Mouse (Mus musculus) neural tube, embryonic 11.5 days (tissue): ENCODE data around the gene Pde4d. TPM values are rescaled to one million over a fixed set of nuclear protein-coding genes. Genes with fewer than 3 reads are reported as not detected.

Experiments used
- ATAC-seq: fragments of 200-750 bp; cut with Nextera tagmentation; 2 replicates; pipeline ENCODE4 v1.8.0; 2017; ENCODE audit warnings: moderate number of reproducible peaks, mild to moderate bottlenecking, moderate TSS enrichment, moderate library complexity; ENCODE audit not compliant: insufficient read depth, low FRiP score, low TSS enrichment
- DNase-seq: peaks from one replicate; pipeline ENCODE4 v3.0.0-alpha.2; 2015; ENCODE audit warnings: low spot score
- H3K27ac ChIP-seq: fragments of 300-500 bp; sonication (generic); 2 replicates; pipeline ENCODE4 v1.5.1; 2014; ENCODE audit warnings: low read depth, mild to moderate bottlenecking, low read length
- H3K27me3 ChIP-seq: fragments of 300-500 bp; sonication (generic); 2 replicates; pipeline ENCODE4 v1.6.1; 2014; ENCODE audit warnings: mild to moderate bottlenecking, low read length, mixed read lengths; ENCODE audit not compliant: control insufficient read depth, insufficient read depth
- H3K36me3 ChIP-seq: fragments of 300-500 bp; sonication (generic); 2 replicates; pipeline ENCODE4 v1.6.1; 2014; ENCODE audit warnings: mild to moderate bottlenecking, low read length, moderate library complexity, mixed read lengths; ENCODE audit not compliant: control insufficient read depth, insufficient read depth
- H3K4me1 ChIP-seq: fragments of 300-500 bp; sonication (generic); 2 replicates; pipeline ENCODE4 v1.6.1; 2014; ENCODE audit warnings: low read length, mixed read lengths; ENCODE audit not compliant: control insufficient read depth, insufficient read depth
- H3K4me2 ChIP-seq: fragments of 300-500 bp; sonication (generic); 2 replicates; pipeline ENCODE4 v1.6.1; 2014; ENCODE audit warnings: low read depth, mild to moderate bottlenecking, moderate library complexity
- H3K4me3 ChIP-seq: fragments of 300-500 bp; sonication (generic); 2 replicates; pipeline ENCODE4 v1.5.1; 2014; ENCODE audit warnings: low read depth, low read length
- H3K9ac ChIP-seq: fragments of 300-500 bp; sonication (generic); 2 replicates; pipeline ENCODE4 v1.6.1; 2014; ENCODE audit warnings: mild to moderate bottlenecking, low read length
- H3K9me3 ChIP-seq: fragments of 300-500 bp; sonication (generic); 2 replicates; pipeline ENCODE4 v1.6.1; 2016; ENCODE audit warnings: low read length; ENCODE audit not compliant: control insufficient read depth
- WGBS: fragments of 180-500 bp; shearing (Covaris S2); extraction: QIAGEN DNeasy Blood & Tissue Kit; methylation state at CpG from one replicate; pipeline ENCODE4 v1.1.7; 2014; 5-methylcytosine and 5-hydroxymethylcytosine counted together
- polyA plus RNA-seq: library from polyadenylated mRNA; unstranded; fragments of >200 nt; fragmentation: Nextera tagmentation; extraction: Ambion mirVana; gene quantifications from 2 replicates; pipeline ENCODE4 v1.2.1, GENCODE M21; 2014

Gene Pde4d
- polyA plus RNA-seq, 1 experiment from 2014 or later: 11.1 TPM

DNA sequence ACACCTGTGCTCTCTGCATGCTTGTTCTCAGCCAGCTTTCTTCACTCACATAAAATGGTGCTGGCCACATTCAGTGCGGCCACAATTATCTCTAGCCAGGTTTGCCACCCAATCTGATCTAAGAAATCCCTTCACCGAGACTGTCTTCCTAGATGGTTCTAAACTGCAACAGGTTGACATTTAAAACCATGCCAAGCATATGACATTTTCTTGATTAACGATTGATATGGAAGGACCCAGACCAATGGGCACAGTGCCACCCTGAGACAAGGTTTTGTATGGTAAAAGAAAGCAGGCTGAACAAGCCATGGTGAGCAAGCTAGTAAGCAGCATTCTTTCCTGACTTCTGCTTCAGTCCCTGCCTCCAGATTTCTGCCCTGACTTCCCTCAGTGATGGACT lies 18.0 kb upstream of the Pde4d start:
- Histone ChIP-seq H3K4me3 (no peak overlapping the region), H3K9ac (no peak overlapping the region), H3K9me3 (no peaks in the 10 kb centered on the region), H3K27ac (no peak overlapping the region), H3K36me3 (no peaks in the 10 kb centered on the region), H3K27me3 (no peaks in the 10 kb centered on the region), H3K4me2 (no peak overlapping the region), H3K4me1 (no peaks in the 10 kb centered on the region)
- ATAC-seq (no peak), DNase-seq (no peak)
- WGBS: 88% methylated on average over 3 of the region's 3 CpGs

DNA sequence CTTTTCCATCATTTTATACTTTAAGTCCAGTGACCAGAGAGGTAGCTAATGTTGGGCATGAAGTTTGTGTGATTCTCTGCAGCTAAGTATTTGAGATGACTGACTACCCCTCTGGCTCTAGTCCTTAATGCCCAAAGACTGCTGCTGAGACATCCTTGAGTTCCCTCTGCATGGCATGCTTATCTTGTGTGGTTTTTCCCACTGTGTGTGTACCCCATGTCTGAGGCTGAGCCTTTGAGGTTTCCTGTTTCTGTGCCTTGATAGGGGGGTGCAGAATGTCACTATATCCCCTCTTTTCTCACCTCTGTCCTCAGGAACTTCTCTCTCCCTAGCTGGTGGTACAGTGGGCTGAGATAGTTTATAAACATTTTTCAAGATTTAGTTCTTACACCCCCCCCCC lies 14.1 kb upstream of the Pde4d start:
- no peaks in the 10 kb centered on the region for H3K9me3 ChIP-seq
- H3K4me3 ChIP-seq: no peak overlapping the region
- no peaks in the 10 kb centered on the region for H3K4me1 ChIP-seq
- H3K27me3 ChIP-seq: no peaks in the 10 kb centered on the region
- ATAC-seq: no peak
- no peak for DNase-seq
- no peak overlapping the region for H3K4me2 ChIP-seq
- H3K27ac ChIP-seq: no peak overlapping the region
- no peaks in the 10 kb centered on the region for H3K36me3 ChIP-seq
- H3K9ac ChIP-seq: no peak overlapping the region

GRCm38 (mm10) chr13:108437424-108437823 lies 12.3 kb upstream of the Pde4d start:
- Histone ChIP-seq H3K4me1 (no peaks in the 10 kb centered on the region), H3K4me2 (no peak overlapping the region), H3K9ac (no peak overlapping the region), H3K27ac (no peak overlapping the region), H3K4me3 (no peak overlapping the region), H3K27me3 (no peaks in the 10 kb centered on the region), H3K9me3 (no peaks in the 10 kb centered on the region), H3K36me3 (no peaks in the 10 kb centered on the region)
- WGBS: 96% methylated on average over 2 of the region's 2 CpGs
- ATAC-seq: no peak
- no peak for DNase-seq

GRCm38 (mm10) chr13:108439012-108439411 lies 10.7 kb upstream of the Pde4d start:
- Histone ChIP-seq H3K4me1 (no peaks in the 10 kb centered on the region), H3K36me3 (no peaks in the 10 kb centered on the region), H3K27me3 (no peaks in the 10 kb centered on the region), H3K4me2 (no peak overlapping the region), H3K9ac (no peak overlapping the region), H3K4me3 (no peak overlapping the region), H3K27ac (no peak overlapping the region), H3K9me3 (no peaks in the 10 kb centered on the region)
- WGBS: 90% methylated on average over 1 of the region's 1 CpGs
- DNase-seq (no peak), ATAC-seq (no peak)

DNA sequence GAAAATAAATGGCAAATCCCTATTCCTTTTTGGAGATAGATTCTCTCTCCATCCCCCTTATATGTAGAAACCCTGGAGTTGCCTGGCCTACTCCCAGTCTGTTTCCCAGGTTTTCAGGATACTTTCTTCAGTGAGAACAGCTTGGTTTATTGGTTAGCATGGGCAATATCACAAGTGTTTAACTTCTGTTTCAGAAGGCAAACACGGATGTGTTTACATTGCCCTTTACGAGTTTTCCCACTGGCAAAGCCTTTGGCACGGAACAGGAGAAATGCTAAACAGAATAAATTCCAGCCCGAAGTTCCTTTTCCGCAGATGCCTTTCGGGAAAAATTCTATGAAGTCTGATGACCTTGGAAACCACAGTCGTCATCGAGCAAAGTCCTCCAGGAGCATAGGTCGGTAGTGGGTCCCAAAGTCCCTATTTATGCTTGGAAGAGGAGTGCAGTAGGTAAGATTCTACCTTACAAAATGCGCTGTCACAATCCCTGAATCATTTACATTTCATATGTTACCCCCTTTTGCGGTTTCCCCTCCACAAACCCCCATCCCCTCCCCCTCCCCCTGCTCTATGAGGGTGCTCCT lies 1.3 kb upstream of the Pde4d start:
- Histone ChIP-seq H3K4me2 (no peak overlapping the region), H3K9me3 (no peaks in the 10 kb centered on the region), H3K27me3 (no peaks in the 10 kb centered on the region), H3K36me3 (no peaks in the 10 kb centered on the region), H3K9ac (no peak overlapping the region), H3K4me3 (no peak overlapping the region), H3K27ac (no peak overlapping the region), H3K4me1 (no peaks in the 10 kb centered on the region)
- ATAC-seq: no peak
- WGBS: 80% methylated on average over 11 of the region's 11 CpGs
- no peak for DNase-seq

- 92% methylated on average over 2 of the region's 2 CpGs for WGBS
- Histone ChIP-seq H3K4me3 (no peak overlapping the region), H3K36me3 (no peaks in the 10 kb centered on the region), H3K27me3 (no peaks in the 10 kb centered on the region), H3K4me2 (no peak overlapping the region), H3K27ac (no peak overlapping the region), H3K4me1 (no peaks in the 10 kb centered on the region), H3K9ac (no peak overlapping the region), H3K9me3 (no peaks in the 10 kb centered on the region)
- DNase-seq: no peak
- ATAC-seq: no peak
Observed at GRCm38 (mm10) chr13:108451122-108451521, 1.4 kb downstream of the Pde4d start.

DNA sequence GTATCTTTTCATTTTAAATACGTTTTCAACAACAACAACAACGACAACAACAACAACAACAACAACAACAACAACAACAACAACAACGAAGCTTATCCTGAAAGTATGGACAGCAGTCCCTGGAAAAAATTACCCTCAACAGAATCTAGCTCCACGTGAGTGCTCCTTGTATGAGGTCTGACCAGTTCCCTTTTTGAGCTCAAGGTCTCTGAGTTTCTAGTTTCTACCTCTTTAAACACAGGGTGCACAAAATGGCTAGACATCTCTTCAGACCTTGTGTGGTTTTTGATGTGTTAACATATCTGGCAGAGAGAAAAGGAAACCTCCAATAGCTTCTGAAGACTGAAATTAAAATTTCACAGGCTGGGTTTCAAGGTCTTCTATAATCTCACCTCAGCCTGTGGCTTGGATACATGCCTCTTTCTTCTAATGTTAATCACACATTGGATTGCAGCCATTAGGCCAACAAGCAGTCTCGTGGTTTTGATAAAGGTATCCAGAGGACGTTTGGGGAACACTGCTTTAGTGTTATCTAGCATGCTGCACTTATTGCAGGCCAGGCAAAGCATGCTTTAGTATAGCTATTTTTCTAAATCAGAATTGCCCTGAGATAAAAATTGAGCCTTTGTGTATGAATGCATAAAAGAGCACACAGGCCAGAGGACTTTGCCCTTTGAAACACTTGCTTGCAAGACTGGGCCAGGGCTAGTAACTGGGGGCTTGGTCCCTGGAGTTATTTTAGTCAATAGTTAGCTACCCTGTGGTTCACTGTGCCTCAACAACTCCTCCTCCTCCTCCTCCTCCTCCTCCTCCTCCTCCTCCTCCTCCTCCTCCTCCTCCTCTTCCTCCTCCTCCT lies 3.5 kb downstream of the Pde4d start:
- Histone ChIP-seq H3K9me3 (no peaks in the 10 kb centered on the region), H3K4me2 (no peak overlapping the region), H3K9ac (no peak overlapping the region), H3K4me1 (no peaks in the 10 kb centered on the region), H3K36me3 (no peaks in the 10 kb centered on the region), H3K4me3 (no peak overlapping the region), H3K27ac (no peak overlapping the region), H3K27me3 (no peaks in the 10 kb centered on the region)
- WGBS: 79% methylated on average over 6 of the region's 6 CpGs
- ATAC-seq: no peak
- DNase-seq: no peak

DNA sequence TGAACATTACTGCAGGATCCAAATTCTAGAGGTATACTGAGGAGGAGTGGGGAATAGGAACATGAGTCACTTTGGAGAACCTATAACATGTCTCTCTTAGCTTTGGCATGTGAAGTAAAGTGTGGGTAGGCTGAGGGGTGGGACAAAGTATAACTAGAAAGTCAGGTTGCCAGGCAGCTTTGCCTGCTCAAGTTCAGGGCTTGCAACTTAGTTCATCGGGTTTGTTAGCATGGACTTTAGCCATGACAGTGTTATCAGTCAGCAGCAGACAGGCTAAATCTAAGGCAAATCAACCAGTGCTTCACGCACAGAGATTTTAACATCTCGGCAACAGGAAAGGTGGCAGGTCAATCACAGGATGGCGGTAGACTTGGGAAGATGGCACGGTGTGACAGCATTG lies 12.8 kb downstream of the Pde4d start:
- H3K27ac ChIP-seq: no peak overlapping the region
- ATAC-seq (no peak), DNase-seq (no peak)
- H3K4me3 ChIP-seq: no peak overlapping the region
- H3K36me3 ChIP-seq: no peaks in the 10 kb centered on the region
- H3K4me1 ChIP-seq: no peaks in the 10 kb centered on the region
- no peak overlapping the region for H3K4me2 ChIP-seq
- no peaks in the 10 kb centered on the region for H3K27me3 ChIP-seq
- H3K9ac ChIP-seq: no peak overlapping the region
- 95% methylated on average over 5 of the region's 5 CpGs for WGBS
- no peaks in the 10 kb centered on the region for H3K9me3 ChIP-seq

DNA sequence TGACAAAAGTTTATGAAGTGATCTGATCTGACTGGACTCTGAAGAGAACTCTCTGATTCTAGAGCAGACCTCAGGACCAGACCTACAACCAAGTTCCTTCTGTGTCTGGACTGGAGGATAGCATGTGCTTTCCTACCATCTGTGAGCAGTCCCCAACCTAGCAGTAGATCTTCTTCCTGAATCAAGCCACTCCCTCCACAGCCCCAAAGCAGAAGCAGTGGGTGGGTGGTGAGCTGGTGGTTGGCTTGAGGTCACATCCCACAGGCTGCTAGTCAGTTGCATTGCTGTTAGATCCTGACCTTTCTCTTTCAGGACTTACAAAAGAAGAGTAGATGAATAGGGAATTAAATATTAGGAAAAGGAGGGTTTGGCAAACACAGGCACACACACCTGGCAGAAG lies 16.0 kb downstream of the Pde4d start:
- no peaks in the 10 kb centered on the region for H3K27me3 ChIP-seq
- no peak overlapping the region for H3K27ac ChIP-seq
- H3K4me3 ChIP-seq: no peak overlapping the region
- DNase-seq: no peak
- no peaks in the 10 kb centered on the region for H3K36me3 ChIP-seq
- H3K9ac ChIP-seq: no peak overlapping the region
- H3K4me1 ChIP-seq: no peaks in the 10 kb centered on the region
- H3K4me2 ChIP-seq: no peak overlapping the region
- no peaks in the 10 kb centered on the region for H3K9me3 ChIP-seq
- ATAC-seq: no peak
